Mouse (Mus musculus): ENCODE measurements around the gene Chrne. TPM values are rescaled to one million over a fixed set of nuclear protein-coding genes. Genes with fewer than 3 reads are reported as not detected.
A peak's percentile ranks its signal among the peaks of the same experiment; 100 is the strongest.

The Chrne gene
- polyA plus RNA-seq, 1 experiment from 2014 or later: 0.33 TPM

- H3K9ac ChIP-seq (ENCODE audit: low read length): no peak overlapping the region
- H3K27me3 ChIP-seq (ENCODE audit: control insufficient read depth, insufficient read depth, low read depth, low read length): no peaks in the 10 kb centered on the region
- WGBS: 85% methylated on average over 1 of the region's 1 CpGs
- no peak overlapping the region for H3K4me2 ChIP-seq (ENCODE audit: low read depth, low read length)
- H3K36me3 ChIP-seq (ENCODE audit: control insufficient read depth, insufficient read depth, low read length): peaks cover 4% of the 10 kb centered on the region; the same call in 1 of the 2 replicates
- no peaks in the 10 kb centered on the region for H3K9me3 ChIP-seq (ENCODE audit: control insufficient read depth, low read length)
- H3K4me1 ChIP-seq (replicated peaks; ENCODE audit: control insufficient read depth, insufficient read depth, low read length): no peaks in the 10 kb centered on the region
- H3K27ac ChIP-seq (ENCODE audit: low read length): no peak overlapping the region
- H3K4me3 ChIP-seq (ENCODE audit: low read length): no peak overlapping the region
- no peak for ATAC-seq (ENCODE audit: low read depth)
Measured at GRCm38 (mm10) chr11:70638293-70638692, 19.3 kb upstream of the Chrne start.

- Histone ChIP-seq H3K4me1 (replicated peaks; ENCODE audit: control insufficient read depth, insufficient read depth, low read length) (no peaks in the 10 kb centered on the region), H3K4me2 (ENCODE audit: low read depth, low read length) (no peak overlapping the region), H3K27me3 (ENCODE audit: control insufficient read depth, insufficient read depth, low read depth, low read length) (no peaks in the 10 kb centered on the region), H3K4me3 (ENCODE audit: low read length) (no peak overlapping the region), H3K9ac (ENCODE audit: low read length) (no peak overlapping the region), H3K9me3 (ENCODE audit: control insufficient read depth, low read length) (no peaks in the 10 kb centered on the region), H3K36me3 (ENCODE audit: control insufficient read depth, insufficient read depth, low read length) (peaks cover 2% of the 10 kb centered on the region; the same call in 1 of the 2 replicates), H3K27ac (ENCODE audit: low read length) (no peak overlapping the region)
- 100% methylated on average over 1 of the region's 1 CpGs for WGBS
- no peak for ATAC-seq (ENCODE audit: low read depth)
Measured at GRCm38 (mm10) chr11:70637764-70638163, 18.7 kb upstream of the Chrne start.

- Histone ChIP-seq H3K4me2 (ENCODE audit: low read depth, low read length) (no peak overlapping the region), H3K36me3 (ENCODE audit: control insufficient read depth, insufficient read depth, low read length) (no peaks in the 10 kb centered on the region), H3K4me3 (ENCODE audit: low read length) (no peak overlapping the region), H3K9me3 (ENCODE audit: control insufficient read depth, low read length) (no peaks in the 10 kb centered on the region), H3K27ac (ENCODE audit: low read length) (no peak overlapping the region), H3K27me3 (ENCODE audit: control insufficient read depth, insufficient read depth, low read depth, low read length) (no peaks in the 10 kb centered on the region), H3K9ac (ENCODE audit: low read length) (no peak overlapping the region), H3K4me1 (replicated peaks; ENCODE audit: control insufficient read depth, insufficient read depth, low read length) (no peaks in the 10 kb centered on the region)
- WGBS: 76% methylated on average over 4 of the region's 4 CpGs
- no peak for ATAC-seq (ENCODE audit: low read depth)
Measured at GRCm38 (mm10) chr11:70635601-70636000, 16.6 kb upstream of the Chrne start.

- Histone ChIP-seq H3K4me2 (ENCODE audit: low read depth, low read length) (no peak overlapping the region), H3K27ac (ENCODE audit: low read length) (no peak overlapping the region), H3K4me3 (ENCODE audit: low read length) (no peak overlapping the region), H3K27me3 (ENCODE audit: control insufficient read depth, insufficient read depth, low read depth, low read length) (no peaks in the 10 kb centered on the region), H3K9ac (ENCODE audit: low read length) (no peak overlapping the region), H3K9me3 (ENCODE audit: control insufficient read depth, low read length) (no peaks in the 10 kb centered on the region), H3K4me1 (replicated peaks; ENCODE audit: control insufficient read depth, insufficient read depth, low read length) (no peaks in the 10 kb centered on the region), H3K36me3 (ENCODE audit: control insufficient read depth, insufficient read depth, low read length) (no peaks in the 10 kb centered on the region)
- WGBS: 72% methylated on average over 7 of the region's 7 CpGs
- ATAC-seq (ENCODE audit: low read depth): no peak
Measured at GRCm38 (mm10) chr11:70630129-70630528, 11.1 kb upstream of the Chrne start.

GRCm38 (mm10) chr11:70629557-70629956 lies 10.5 kb upstream of the Chrne start:
- Histone ChIP-seq H3K9ac (ENCODE audit: low read length) (no peak overlapping the region), H3K4me1 (replicated peaks; ENCODE audit: control insufficient read depth, insufficient read depth, low read length) (no peaks in the 10 kb centered on the region), H3K27ac (ENCODE audit: low read length) (no peak overlapping the region), H3K9me3 (ENCODE audit: control insufficient read depth, low read length) (no peaks in the 10 kb centered on the region), H3K4me3 (ENCODE audit: low read length) (no peak overlapping the region), H3K27me3 (ENCODE audit: control insufficient read depth, insufficient read depth, low read depth, low read length) (no peaks in the 10 kb centered on the region), H3K36me3 (ENCODE audit: control insufficient read depth, insufficient read depth, low read length) (no peaks in the 10 kb centered on the region), H3K4me2 (ENCODE audit: low read depth, low read length) (no peak overlapping the region)
- 38% methylated on average over 5 of the region's 5 CpGs for WGBS
- ATAC-seq (ENCODE audit: low read depth): no peak

- WGBS: 44% methylated on average over 2 of the region's 2 CpGs
- no peaks in the 10 kb centered on the region for H3K9me3 ChIP-seq (ENCODE audit: control insufficient read depth, low read length)
- H3K4me3 ChIP-seq (ENCODE audit: low read length): no peak overlapping the region
- H3K27ac ChIP-seq (ENCODE audit: low read length): no peak overlapping the region
- ATAC-seq (ENCODE audit: low read depth): peak; percentile 66
- no peak overlapping the region for H3K9ac ChIP-seq (ENCODE audit: low read length)
- no peaks in the 10 kb centered on the region for H3K4me1 ChIP-seq (replicated peaks; ENCODE audit: control insufficient read depth, insufficient read depth, low read length)
- no peaks in the 10 kb centered on the region for H3K27me3 ChIP-seq (ENCODE audit: control insufficient read depth, insufficient read depth, low read depth, low read length)
- H3K36me3 ChIP-seq (ENCODE audit: control insufficient read depth, insufficient read depth, low read length): no peaks in the 10 kb centered on the region
- H3K4me2 ChIP-seq (ENCODE audit: low read depth, low read length): no peak overlapping the region
Measured at GRCm38 (mm10) chr11:70628431-70628830, 9.4 kb upstream of the Chrne start.

GRCm38 (mm10) chr11:70626877-70627276 lies 7.9 kb upstream of the Chrne start:
- Histone ChIP-seq H3K27ac (ENCODE audit: low read length) (no peak overlapping the region), H3K27me3 (ENCODE audit: control insufficient read depth, insufficient read depth, low read depth, low read length) (no peaks in the 10 kb centered on the region), H3K4me1 (replicated peaks; ENCODE audit: control insufficient read depth, insufficient read depth, low read length) (no peaks in the 10 kb centered on the region), H3K4me2 (ENCODE audit: low read depth, low read length) (no peak overlapping the region), H3K4me3 (ENCODE audit: low read length) (no peak overlapping the region), H3K9me3 (ENCODE audit: control insufficient read depth, low read length) (no peaks in the 10 kb centered on the region), H3K9ac (ENCODE audit: low read length) (no peak overlapping the region), H3K36me3 (ENCODE audit: control insufficient read depth, insufficient read depth, low read length) (no peaks in the 10 kb centered on the region)
- WGBS: 64% methylated on average over 4 of the region's 4 CpGs
- no peak for ATAC-seq (ENCODE audit: low read depth)

- H3K36me3 ChIP-seq (ENCODE audit: control insufficient read depth, insufficient read depth, low read length): no peaks in the 10 kb centered on the region
- no peak overlapping the region for H3K4me2 ChIP-seq (ENCODE audit: low read depth, low read length)
- H3K4me1 ChIP-seq (replicated peaks; ENCODE audit: control insufficient read depth, insufficient read depth, low read length): peaks cover 2% of the 10 kb centered on the region; the same call in 1 of the 2 replicates
- H3K27ac ChIP-seq (ENCODE audit: low read length): no peak overlapping the region
- WGBS: 38% methylated on average over 4 of the region's 4 CpGs
- H3K27me3 ChIP-seq (ENCODE audit: control insufficient read depth, insufficient read depth, low read depth, low read length): no peaks in the 10 kb centered on the region
- no peak overlapping the region for H3K4me3 ChIP-seq (ENCODE audit: low read length)
- no peak overlapping the region for H3K9ac ChIP-seq (ENCODE audit: low read length)
- no peak for ATAC-seq (ENCODE audit: low read depth)
- H3K9me3 ChIP-seq (ENCODE audit: control insufficient read depth, low read length): no peaks in the 10 kb centered on the region
Measured at GRCm38 (mm10) chr11:70625473-70625872, 6.5 kb upstream of the Chrne start.

- no peaks in the 10 kb centered on the region for H3K9me3 ChIP-seq (ENCODE audit: control insufficient read depth, low read length)
- ATAC-seq (ENCODE audit: low read depth): no peak
- no peaks in the 10 kb centered on the region for H3K36me3 ChIP-seq (ENCODE audit: control insufficient read depth, insufficient read depth, low read length)
- H3K4me1 ChIP-seq (replicated peaks; ENCODE audit: control insufficient read depth, insufficient read depth, low read length): peaks cover 2% of the 10 kb centered on the region; the same call in 1 of the 2 replicates
- H3K4me3 ChIP-seq (ENCODE audit: low read length): no peak overlapping the region
- no peak overlapping the region for H3K4me2 ChIP-seq (ENCODE audit: low read depth, low read length)
- H3K27me3 ChIP-seq (ENCODE audit: control insufficient read depth, insufficient read depth, low read depth, low read length): no peaks in the 10 kb centered on the region
- H3K27ac ChIP-seq (ENCODE audit: low read length): no peak overlapping the region
- WGBS: 66% methylated on average over 10 of the region's 10 CpGs
- no peak overlapping the region for H3K9ac ChIP-seq (ENCODE audit: low read length)
Measured at GRCm38 (mm10) chr11:70623053-70623742, 4.2 kb upstream of the Chrne start.

All from lung, embryonic 16.5 days (tissue).